In genomic region chr11:120316690-120317254, GRCm38 (mm10) we compare ENCODE assay signal across 8 mouse cellular contexts. TPM values are rescaled to one million over a fixed set of nuclear protein-coding genes. Genes with fewer than 3 reads are reported as not detected.
DNase-seq lines count a peak whose midpoint lies in the region; ATAC-seq and TF ChIP-seq lines count a peak whose summit lies in the region.

No protein-coding gene starts in this region.

- no peak for TF ChIP-seq POLR2A in spleen, adult 2 months (IDR thresholded peaks at IDR 0.05; ENCODE audit: low read depth, low read length)
- peak; percentile 37 for TF ChIP-seq POLR2A in small intestine, adult 2 months (IDR thresholded peaks at IDR 0.05; ENCODE audit: low read depth, low read length)

- DNase-seq in spleen, adult 2 months (ENCODE audit: low read depth in 1 of 2, low spot score in 2 of 2), result no peak
- no peak for DNase-seq in spleen, postnatal 14 days (ENCODE audit: low spot score in 2 of 2)
- DNase-seq in forebrain, embryonic 11.5 days (ENCODE audit: low spot score), result peak; percentile 71
- peak; percentile 45 for DNase-seq in kidney, adult 18-20 months
- DNase-seq in urinary bladder, postnatal 10 days (ENCODE audit: low spot score), result no peak
- DNase-seq in spleen, postnatal 36 days (ENCODE audit: low spot score in 2 of 2), result no peak

- peak overlapping the region; percentile 61 for H3K4me2 ChIP-seq in forebrain, embryonic 11.5 days (ENCODE audit: low read depth, low read length, severe bottlenecking)
- H3K4me2 ChIP-seq in lung, embryonic 15.5 days, result peak overlapping the region; percentile 91

- peak overlapping the region; percentile 68 for H3K27ac ChIP-seq in spleen, adult 2 months (ENCODE audit: insufficient read depth, low read length)
- H3K27ac ChIP-seq in forebrain, embryonic 11.5 days (ENCODE audit: low read depth, low read length), result peak overlapping the region; percentile 95
- peak overlapping the region; percentile 99 for H3K27ac ChIP-seq in lung, embryonic 15.5 days
- peak overlapping the region; percentile 88 for H3K27ac ChIP-seq in small intestine, adult 2 months (ENCODE audit: insufficient read depth, low read depth, low read length)

- H3K4me1 ChIP-seq in spleen, adult 2 months (ENCODE audit: control insufficient read depth, insufficient read depth, insufficient read length), result no peaks in the 10 kb centered on the region
- H3K4me1 ChIP-seq in forebrain, embryonic 11.5 days (replicated peaks; ENCODE audit: control insufficient read depth, insufficient read depth, low read length), result peaks cover 17% of the 10 kb centered on the region
- H3K4me1 ChIP-seq in lung, embryonic 15.5 days, result peaks cover 36% of the 10 kb centered on the region
- peaks cover 12% of the 10 kb centered on the region; the same call in 1 of the 2 replicates for H3K4me1 ChIP-seq in small intestine, adult 2 months (ENCODE audit: control insufficient read depth, insufficient read depth, insufficient read length, low read length)

- H3K4me3 ChIP-seq in spleen, adult 2 months (ENCODE audit: extremely low read depth, insufficient read depth, insufficient read length), result peak overlapping the region; percentile 63; the same call in 1 of the 2 replicates
- peak overlapping the region; percentile 36 for H3K4me3 ChIP-seq in forebrain, embryonic 11.5 days (ENCODE audit: low read depth, low read length)
- peak overlapping the region; percentile 53 for H3K4me3 ChIP-seq in lung, embryonic 15.5 days
- H3K4me3 ChIP-seq in small intestine, adult 2 months (ENCODE audit: low read depth, low read length), result peak overlapping the region; percentile 68

- 0 out of 2 replicates have a peak, but pooled peaks cover 2% of the 10 kb centered on the region for H3K27me3 ChIP-seq in spleen, adult 2 months (ENCODE audit: control insufficient read depth, insufficient read depth, low read length)
- H3K27me3 ChIP-seq in forebrain, embryonic 11.5 days (ENCODE audit: control insufficient read depth, insufficient read depth, low read length), result no peaks in the 10 kb centered on the region
- H3K27me3 ChIP-seq in lung, embryonic 15.5 days, result no peaks in the 10 kb centered on the region
- H3K27me3 ChIP-seq in small intestine, adult 2 months (ENCODE audit: control insufficient read depth, insufficient read depth, low read length), result no peaks in the 10 kb centered on the region

- peak overlapping the region; percentile 83 for H3K9ac ChIP-seq in forebrain, embryonic 11.5 days (ENCODE audit: low read length)
- peak overlapping the region; percentile 79 for H3K9ac ChIP-seq in lung, embryonic 15.5 days

- H3K36me3 ChIP-seq in spleen, adult 2 months (ENCODE audit: control insufficient read depth, insufficient read depth, low read length), result no peaks in the 10 kb centered on the region
- no peaks in the 10 kb centered on the region for H3K36me3 ChIP-seq in forebrain, embryonic 11.5 days (ENCODE audit: control insufficient read depth, insufficient read depth, low read length)
- no peaks in the 10 kb centered on the region for H3K36me3 ChIP-seq in lung, embryonic 15.5 days
- no peaks in the 10 kb centered on the region for H3K36me3 ChIP-seq in small intestine, adult 2 months (ENCODE audit: control insufficient read depth, insufficient read depth, low read length)

- no peak for TF ChIP-seq CTCF in spleen, adult 2 months (IDR thresholded peaks at IDR 0.05; ENCODE audit: extremely low read depth, insufficient read depth, insufficient read length, insufficient replicate concordance)
- no peak; the same call in 1 of the 2 replicates for TF ChIP-seq CTCF in small intestine, adult 2 months (IDR thresholded peaks at IDR 0.05; ENCODE audit: extremely low read depth, insufficient read length, insufficient replicate concordance, low read depth, low read length)

- H3K9me3 ChIP-seq in forebrain, embryonic 11.5 days (ENCODE audit: control insufficient read depth, low read length), result no peaks in the 10 kb centered on the region
- H3K9me3 ChIP-seq in lung, embryonic 15.5 days, result no peaks in the 10 kb centered on the region

- 5% methylated on average over 13 of the region's 13 CpGs for WGBS in spleen, adult 2 months
- WGBS in forebrain, embryonic 11.5 days, result 34% methylated on average over 13 of the region's 13 CpGs
- WGBS in lung, embryonic 15.5 days, result 14% methylated on average over 13 of the region's 13 CpGs
- 4% methylated on average over 13 of the region's 13 CpGs for WGBS in small intestine, adult 2 months

- ATAC-seq in forebrain, embryonic 11.5 days (replicated peaks; ENCODE audit: low FRiP score), result no peak; the same call in 1 of the 2 replicates
- ATAC-seq in lung, embryonic 15.5 days (ENCODE audit: borderline replicate concordance, extremely low read depth, low FRiP score, low TSS enrichment), result no peak

RNA-seq across cellular contexts. Expression of gene Actg1, which starts 31.6 kb away (rescaled TPM):
- 951 and 978 TPM in 2 replicates for polyA plus RNA-seq in spleen, adult 2 months (2012; rRNA removed)
- polyA plus RNA-seq in forebrain, embryonic 11.5 days (2014; fragmentation: Nextera tagmentation; extraction: Ambion mirVana), result 2,808 and 3,088 TPM in 2 replicates
- polyA plus RNA-seq in lung, embryonic 15.5 days (2015; fragmentation: Nextera tagmentation; extraction: Ambion mirVana), result 2,618 and 2,638 TPM in 2 replicates
- polyA plus RNA-seq in small intestine, adult 2 months (2012; rRNA removed), result 927 and 1,318 TPM in 2 replicates

RNA-seq across cellular contexts. Expression of gene Fscn2, which starts 44.6 kb away (rescaled TPM):
- 0.08 TPM in 1 of 2 replicates, not detected in the other for polyA plus RNA-seq in spleen, adult 2 months (2012; rRNA removed)
- 1.0 TPM in 1 of 2 replicates, not detected in the other for polyA plus RNA-seq in forebrain, embryonic 11.5 days (2014; fragmentation: Nextera tagmentation; extraction: Ambion mirVana)
- polyA plus RNA-seq in lung, embryonic 15.5 days (2015; fragmentation: Nextera tagmentation; extraction: Ambion mirVana), result 0.38 and 0.56 TPM in 2 replicates
- not detected in 2 replicates for polyA plus RNA-seq in small intestine, adult 2 months (2012; rRNA removed)

Comparison
In these comparisons a context has a peak if more than half of its experiments do, and no peak if none do; other contexts are left out.
1. DNase-seq: peak in forebrain, embryonic 11.5 days (single experiment) and kidney, adult 18-20 months (single experiment); none in spleen, adult 2 months (0 of 2), spleen, postnatal 14 days (0 of 2), urinary bladder, postnatal 10 days (single experiment) and spleen, postnatal 36 days (0 of 2).
2. Peak in every context shown above with its lines, with median percentiles within 50 percentile points of each other: H3K27ac ChIP-seq and H3K4me3 ChIP-seq.